Mouse (Mus musculus) bone marrow, adult 2 months (tissue): Measurements from ENCODE around the gene Arhgef3.

ENCODE experiments used
- CTCF ChIP-seq: fragments of 200-500 bp; IDR thresholded peaks from 2 replicates; pipeline ENCODE4 v1.5.1; 2011; ENCODE audit warnings: low read length, control low read depth; ENCODE audit not compliant: control insufficient read depth, insufficient read depth
- POLR2A ChIP-seq: fragments of 200-500 bp; IDR thresholded peaks from 2 replicates; pipeline ENCODE4 v1.6.1; 2011; ENCODE audit warnings: low read depth, mild to moderate bottlenecking, control low read depth, low read length, borderline replicate concordance; ENCODE audit not compliant: control insufficient read depth

DNA sequence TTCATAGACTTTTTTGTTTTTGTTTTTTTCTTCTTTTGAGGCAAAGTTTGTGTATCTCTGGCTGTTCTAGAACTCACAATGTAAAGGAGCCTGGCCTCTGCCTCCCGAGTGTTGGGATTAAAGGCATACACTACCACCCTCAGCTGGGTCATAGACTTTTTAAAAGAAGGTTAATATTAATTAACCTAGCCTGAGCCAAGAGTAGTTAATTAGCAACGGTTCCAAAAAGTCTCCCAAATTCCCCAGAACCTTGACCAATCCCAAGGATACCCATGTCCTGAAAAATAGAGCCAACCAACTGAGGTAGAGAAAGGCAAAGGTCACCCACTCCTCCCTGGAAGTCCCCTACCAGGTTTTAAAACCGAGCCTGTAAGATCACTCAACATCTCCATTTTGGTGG lies 306.1 kb downstream of the Arhgef3 start:
- TF ChIP-seq CTCF (no peak), POLR2A (no peak)
